Mouse (Mus musculus) R1 (cell line): ENCODE measurements around the gene Tmem97.
"Not testable (repeated sequence)": the region's sequence is repeated elsewhere in the genome, so short reads cannot be mapped to it uniquely, and the experiment has no call there.

Experiments used
- DNase-seq: peaks from one replicate; pipeline ENCODE4 v3.0.0-alpha.2; 2018; ENCODE audit warnings: low read depth, low spot score

The Tmem97 gene

GRCm38 (mm10) chr11:78551059-78551398 is 452 bp upstream of the Tmem97 start:
- no peak for DNase-seq

- no peak for DNase-seq
These were observed 1.0 kb downstream of the Tmem97 start for GRCm38 (mm10) chr11:78549491-78549987.

GRCm38 (mm10) chr11:78547718-78548460 is 2.7 kb downstream of the Tmem97 start:
- DNase-seq: no peak

DNA sequence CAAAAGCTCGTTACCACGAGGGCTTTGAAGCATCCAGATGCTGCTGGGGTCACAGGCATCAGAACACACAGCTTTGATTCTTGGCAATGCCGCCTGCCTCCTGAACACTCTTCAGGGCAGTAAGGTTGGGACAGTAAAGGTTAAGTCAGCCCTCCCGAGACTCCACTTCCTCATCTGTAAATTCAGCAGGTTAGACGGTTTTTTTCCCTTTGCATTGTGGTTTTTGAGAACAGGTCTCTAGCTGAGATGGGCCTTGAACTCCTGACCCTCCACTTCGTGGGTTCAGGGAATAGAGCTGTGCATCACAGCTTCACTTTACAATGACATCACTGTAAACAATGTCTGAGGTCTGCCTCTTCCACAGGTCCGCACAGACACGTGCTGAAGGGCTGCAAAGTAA is 5.4 kb downstream of the Tmem97 start:
- DNase-seq: peak; percentile 20

- DNase-seq: peak; percentile 29
These were observed 6.0 kb downstream of the Tmem97 start for GRCm38 (mm10) chr11:78544449-78545111.

- DNase-seq: no peak
These were observed 10.2 kb downstream of the Tmem97 start for GRCm38 (mm10) chr11:78540358-78540757.

- DNase-seq: no peak
These were observed 13.9 kb downstream of the Tmem97 start for GRCm38 (mm10) chr11:78536690-78537084.

DNA sequence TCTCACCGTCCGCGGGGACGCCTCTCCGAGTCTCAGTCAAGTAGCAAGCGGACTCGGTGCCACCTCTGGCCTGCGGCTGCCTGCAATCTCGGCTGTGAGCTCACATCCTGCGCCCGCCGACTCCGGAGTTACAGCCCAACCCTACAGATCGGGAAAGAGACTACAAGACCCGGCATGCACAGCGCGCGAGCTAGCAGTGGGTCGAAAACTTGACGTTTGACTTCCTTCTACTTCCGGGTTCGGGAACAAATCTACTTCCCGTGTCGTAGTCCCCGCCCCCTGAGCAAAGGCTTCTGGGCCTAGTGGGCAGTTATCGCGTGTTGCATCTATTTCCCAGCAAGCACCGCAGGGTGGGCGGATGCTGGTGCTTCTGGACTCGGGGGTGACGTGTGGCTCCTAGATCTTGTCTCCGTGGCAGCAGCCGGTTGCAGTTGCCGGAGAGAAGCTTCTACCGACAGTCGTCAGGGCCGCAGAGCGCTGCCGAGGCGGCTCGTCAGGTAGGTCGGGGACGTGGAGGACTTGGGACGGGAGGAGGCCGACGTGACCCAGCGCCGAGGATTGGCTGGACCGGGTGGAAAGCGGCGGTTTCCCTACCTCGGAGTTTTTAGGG is 14.4 kb downstream of the Tmem97 start, which contains the start of the genes Tnfaip1 and Ift20:
TSS of gene Tnfaip1 (minus strand) at position 253 of the 610 bp plus-strand sequence.
TSS of gene Ift20 (plus strand) at position 282 of the 610 bp plus-strand sequence.
- peak; percentile 100 for DNase-seq

- peak; percentile 87 for DNase-seq
These were observed 15.0 kb downstream of the Tmem97 start for GRCm38 (mm10) chr11:78535376-78536079.

DNA sequence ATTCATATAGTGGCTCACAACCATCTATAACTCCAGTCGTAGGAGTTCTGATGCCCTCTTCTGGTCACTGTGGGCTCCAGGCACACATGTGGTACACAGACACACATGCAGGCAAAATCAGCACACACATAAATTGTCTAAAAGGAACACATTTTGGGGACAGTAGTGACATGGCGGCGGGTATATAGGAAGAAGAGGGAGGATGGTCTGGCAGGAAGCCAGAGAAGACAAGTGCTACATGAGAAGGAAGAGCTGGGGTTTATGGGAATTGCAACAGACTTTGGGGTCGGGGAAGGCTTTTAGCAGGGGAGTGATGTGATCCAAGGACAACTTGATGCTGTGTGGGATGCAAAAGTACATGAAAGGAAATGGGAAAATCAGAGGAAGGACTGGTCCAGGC is 16.1 kb downstream of the Tmem97 start:
- DNase-seq: peak; percentile 23

DNA sequence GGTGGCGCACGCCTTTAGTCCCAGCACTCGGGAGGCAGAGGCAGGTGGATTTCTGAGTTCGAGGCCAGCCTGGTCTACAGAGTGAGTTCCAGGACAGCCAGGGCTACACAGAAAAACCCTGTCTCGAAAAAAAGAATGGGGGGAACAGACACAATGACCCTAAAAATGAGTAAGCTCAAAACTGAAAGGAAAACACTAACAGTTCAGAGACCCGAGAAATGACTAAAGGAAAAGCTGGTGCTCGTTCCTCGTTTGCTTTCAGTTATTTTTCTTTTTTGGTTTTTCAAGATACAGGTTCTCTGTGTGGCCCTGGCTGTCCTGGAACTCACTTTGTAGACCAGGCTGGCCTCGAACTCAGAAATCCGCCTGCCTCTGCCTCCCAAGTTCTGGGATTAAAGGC is 19.1 kb downstream of the Tmem97 start:
- DNase-seq: not testable (repeated sequence)

- no peak for DNase-seq
These were observed 19.5 kb downstream of the Tmem97 start for GRCm38 (mm10) chr11:78531046-78531445.

- no peak for DNase-seq
These were observed 20.6 kb downstream of the Tmem97 start for GRCm38 (mm10) chr11:78530001-78530400.

DNA sequence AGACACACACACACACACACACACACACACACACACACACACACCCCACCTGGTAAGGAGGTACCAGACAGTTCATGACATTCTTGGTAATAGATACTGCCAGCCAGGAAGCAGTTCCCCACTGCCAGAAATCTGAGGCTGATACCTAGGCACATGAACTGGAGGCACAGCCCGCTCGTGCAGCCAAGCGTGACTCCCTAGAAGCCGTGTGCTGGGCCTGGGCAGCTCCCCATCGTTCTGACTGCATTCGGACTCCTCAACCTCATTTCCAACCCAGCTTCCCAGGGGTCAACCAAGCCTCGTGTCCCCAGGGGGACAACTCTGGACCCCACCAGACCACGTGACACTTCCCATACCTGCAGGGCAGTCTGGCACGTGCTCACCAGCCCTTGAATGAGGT is 21.9 kb downstream of the Tmem97 start:
- DNase-seq: no peak

DNA sequence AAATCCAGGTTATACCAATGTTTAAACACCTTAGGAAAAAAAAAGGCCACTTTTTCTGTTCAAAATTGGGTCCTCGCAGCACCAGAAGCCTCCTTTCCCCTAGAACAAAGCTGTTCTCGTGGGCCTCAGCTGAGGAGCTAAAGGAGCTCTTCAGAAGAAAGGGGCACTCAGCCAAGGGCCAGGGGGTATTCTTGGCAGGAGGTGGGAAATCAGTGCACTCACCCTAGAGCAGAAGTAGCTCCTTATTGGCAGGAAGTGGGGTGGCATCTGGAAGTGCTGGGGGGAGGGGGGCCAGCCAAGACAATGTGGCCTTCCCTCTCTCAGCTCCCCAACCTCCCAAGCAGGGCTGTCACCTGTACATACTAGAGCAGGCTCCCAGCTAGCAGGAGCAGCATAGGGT is 25.7 kb downstream of the Tmem97 start:
- no peak for DNase-seq

GRCm38 (mm10) chr11:78523241-78523955 is 27.2 kb downstream of the Tmem97 start:
- DNase-seq: peak; percentile 55

DNA sequence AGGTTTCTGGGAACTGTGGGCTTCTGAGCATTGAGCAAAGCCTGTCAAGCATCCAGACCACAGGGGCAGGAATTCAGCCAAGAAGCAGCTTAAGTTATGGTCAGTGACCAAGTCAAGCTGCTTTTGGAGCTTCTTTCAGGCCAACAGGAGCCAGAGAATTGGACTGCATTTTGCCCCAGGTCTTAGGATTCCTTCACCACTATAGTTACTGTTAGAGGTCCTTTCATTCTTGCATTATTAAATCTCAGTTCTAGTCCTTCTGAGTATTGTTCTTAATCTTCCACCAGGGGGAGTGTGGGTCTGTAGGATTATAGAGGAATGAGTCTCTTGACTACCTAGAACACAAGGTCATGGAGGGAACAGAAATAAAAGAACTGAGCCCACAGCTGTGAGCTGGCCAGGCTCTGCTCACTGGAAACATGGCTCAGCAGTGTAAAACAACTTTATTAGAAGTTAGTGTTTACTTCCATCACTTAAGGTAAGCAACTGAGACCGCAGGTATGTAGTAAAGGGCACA is 28.0 kb downstream of the Tmem97 start:
- DNase-seq: peak; percentile 63

GRCm38 (mm10) chr11:78521880-78522279 is 28.7 kb downstream of the Tmem97 start:
- no peak for DNase-seq

DNA sequence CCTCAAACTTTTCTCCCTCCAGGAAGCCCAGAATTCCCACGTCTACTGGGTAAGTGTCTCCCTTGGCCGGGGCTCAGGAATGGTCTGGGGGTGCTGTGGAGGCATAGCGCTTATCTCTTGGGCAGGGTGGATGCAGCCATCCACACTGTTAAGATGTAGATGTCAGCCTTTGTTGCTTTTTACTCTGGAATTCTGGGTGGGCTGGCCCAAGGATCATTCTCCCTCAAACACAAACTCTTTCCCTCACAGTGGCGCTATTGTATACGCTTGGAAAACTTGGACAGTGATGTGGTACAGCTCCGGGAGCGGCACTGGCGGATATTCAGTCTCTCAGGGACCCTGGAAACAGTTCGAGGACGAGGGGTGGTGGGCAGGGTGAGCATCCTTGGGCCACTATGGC is 31.6 kb downstream of the Tmem97 start:
- DNase-seq: peak; percentile 51

DNA sequence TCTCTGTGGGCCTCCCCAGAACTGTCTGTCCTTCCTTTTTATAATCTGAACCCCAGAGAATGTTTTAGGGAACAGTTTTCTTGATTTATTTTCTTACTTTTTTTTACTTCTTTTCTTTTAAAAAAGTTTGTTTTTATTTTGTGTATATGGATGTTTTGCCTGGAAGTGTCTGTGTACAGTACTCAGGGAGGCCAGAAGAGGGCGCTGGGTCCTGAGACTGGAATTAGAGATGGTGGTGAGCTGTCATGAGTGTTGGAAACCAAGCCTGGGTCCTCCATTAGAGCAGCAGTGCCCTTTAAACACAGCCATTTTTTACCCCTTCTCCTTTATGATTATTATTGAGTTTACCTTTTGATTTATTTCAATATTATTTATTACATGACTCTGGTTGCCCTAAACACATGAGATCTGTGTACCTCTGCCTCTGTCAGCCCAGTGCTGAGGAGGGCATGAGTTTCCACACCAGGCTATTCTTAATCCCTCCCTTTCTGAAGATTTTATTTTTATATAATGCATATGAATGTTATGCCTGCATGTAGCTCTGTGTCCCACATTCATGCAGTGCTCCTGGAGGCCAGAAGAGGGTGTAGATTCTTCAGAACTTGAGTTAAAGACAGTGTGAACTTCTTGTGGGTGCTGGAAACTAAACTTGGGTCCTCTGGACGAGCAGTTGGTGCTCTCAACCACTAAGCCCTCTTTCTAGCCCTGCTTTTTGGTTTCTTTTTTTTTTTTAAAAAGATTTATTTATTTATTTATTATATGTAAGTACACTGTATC is 34.8 kb downstream of the Tmem97 start:
- peak; percentile 70 for DNase-seq
